Mouse (Mus musculus): ENCODE measurements around the gene Nlrp4e.
"Not testable (repeated sequence)": the region's sequence is repeated elsewhere in the genome, so short reads cannot be mapped to it uniquely, and the experiment has no call there.

DNA sequence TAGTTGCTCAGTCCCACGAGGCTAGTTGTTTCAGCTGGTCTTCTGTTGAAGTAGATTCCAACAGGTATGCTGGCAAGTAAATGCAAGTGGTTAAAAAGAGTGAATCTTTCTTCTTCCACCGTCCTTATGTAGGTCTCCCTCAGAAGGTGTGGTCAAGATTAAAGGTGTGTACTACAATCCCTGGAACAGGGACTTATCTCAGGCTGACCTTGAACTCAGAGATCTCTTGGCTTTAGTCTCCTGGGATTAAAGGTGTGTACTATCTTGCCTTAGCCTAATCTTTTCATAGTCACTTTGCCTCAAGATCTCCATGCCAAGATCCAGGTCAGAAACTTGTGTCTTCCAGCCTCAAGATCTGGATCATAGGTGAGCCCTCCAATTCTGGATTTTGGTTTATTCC lies 22.2 kb upstream of the Nlrp4e start, which contains the start of gene Gm6902:
- TF ChIP-seq CTCF (IDR thresholded peaks at IDR 0.05; ENCODE audit: extremely low read depth, insufficient read depth, insufficient read length, insufficient replicate concordance); POLR2A (IDR thresholded peaks at IDR 0.05; ENCODE audit: low read depth, low read length): not testable (repeated sequence)

All from spleen, adult 2 months (tissue).